Mouse (Mus musculus) layer of hippocampus, adult 11-12 months (tissue): ENCODE data around the gene Wdr48.
A peak's percentile ranks its signal among the peaks of the same experiment; 100 is the strongest.

Experiments
- DNase-seq: peaks from one replicate; pipeline ENCODE4 v3.0.0; 2022; ENCODE audit warnings: low spot score

Gene Wdr48

DNA sequence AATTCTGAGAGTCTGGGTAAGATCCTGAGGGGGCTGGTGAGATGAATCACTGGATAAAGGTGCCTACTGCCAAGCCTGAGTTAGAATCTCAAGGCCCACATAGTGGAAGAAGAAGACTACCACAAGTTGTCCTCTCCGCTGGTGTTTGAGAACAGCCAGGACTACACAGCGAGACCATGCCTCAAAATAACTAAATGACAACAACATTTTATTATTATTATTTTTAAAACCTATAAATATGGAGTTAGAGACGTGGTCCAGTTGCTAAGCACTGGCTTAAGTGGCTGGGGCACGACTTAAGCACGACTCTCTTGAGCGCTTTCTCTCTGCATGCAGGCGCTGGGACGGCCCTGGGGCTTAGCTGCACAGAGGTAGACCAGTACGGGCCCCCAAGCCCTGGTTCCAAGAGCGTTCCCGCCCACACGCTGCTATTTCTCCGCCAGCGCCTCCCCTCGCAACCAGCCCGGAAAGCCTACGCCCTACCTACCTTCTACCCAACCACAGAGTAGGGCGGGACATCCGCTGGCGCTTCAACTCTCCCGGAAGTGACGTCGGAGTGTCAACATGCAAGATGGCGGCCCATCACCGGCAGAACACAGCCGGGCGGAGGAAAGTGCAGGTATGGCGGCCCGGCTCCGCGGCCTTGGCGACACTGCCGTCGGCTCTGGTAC, at the start of gene Wdr48:
Gene Wdr48, plus strand, starts transcription at position 540 of the 671 bp plus-strand sequence.
- DNase-seq: peak; percentile 98

DNA sequence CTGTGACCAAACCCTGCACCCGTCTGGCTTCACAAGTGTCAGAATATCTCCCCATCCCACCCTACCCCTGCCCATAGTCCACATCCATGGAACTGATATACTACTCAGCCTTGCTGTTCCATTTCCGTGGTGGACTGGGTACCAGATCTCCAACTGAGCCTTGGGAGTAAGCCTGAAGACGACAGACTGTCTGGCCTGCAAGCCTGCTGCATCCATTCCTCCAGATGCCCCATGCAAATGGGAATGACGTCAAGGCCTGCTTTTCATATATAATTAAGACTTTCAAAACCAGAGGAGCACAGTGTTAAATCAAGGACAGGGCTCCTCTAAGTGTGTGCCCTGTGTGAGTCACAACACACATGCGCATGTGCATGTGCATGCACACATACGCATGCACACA, 47.5 kb upstream of the Wdr48 start:
- DNase-seq: no peak

DNA sequence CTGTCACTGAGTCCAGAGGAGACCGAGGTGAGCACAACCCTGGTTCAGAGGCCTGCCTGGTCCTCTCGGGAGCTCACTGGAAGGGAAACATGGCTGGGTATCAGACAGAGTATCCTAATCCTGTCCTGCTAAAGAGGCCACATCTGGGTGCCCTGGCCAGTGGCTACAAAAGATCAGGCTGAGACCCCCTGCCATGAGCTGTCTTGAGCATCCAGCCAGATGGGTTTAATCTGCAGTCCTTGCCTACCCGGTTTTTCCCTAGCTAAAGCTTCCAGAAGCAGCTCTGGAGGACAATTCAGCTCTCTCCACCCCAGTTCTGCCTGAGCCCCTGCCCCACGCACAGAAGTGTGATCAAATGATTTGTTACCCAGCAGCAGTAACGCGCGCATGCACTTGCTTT, 46.0 kb upstream of the Wdr48 start:
- no peak for DNase-seq

DNA sequence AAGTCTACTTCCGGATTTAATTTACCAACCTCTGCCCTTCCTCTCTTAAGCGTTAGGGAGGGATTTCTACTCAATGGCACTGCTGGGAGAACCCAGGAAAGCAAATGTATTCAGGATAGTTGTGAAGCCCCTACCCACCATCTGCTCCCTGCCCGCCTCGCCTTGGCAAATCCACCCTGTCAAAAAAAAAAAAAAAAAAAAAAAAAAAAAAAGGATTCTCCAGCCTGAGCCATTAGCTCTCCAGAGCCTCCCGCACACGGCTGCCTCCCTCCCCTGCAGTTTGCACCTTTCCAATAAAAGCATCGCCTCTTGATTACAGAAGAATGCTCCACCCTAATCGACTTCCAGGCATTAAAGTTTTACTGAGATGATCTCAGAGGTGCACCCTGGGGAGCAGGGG, 45.5 kb upstream of the Wdr48 start:
- no peak for DNase-seq

DNA sequence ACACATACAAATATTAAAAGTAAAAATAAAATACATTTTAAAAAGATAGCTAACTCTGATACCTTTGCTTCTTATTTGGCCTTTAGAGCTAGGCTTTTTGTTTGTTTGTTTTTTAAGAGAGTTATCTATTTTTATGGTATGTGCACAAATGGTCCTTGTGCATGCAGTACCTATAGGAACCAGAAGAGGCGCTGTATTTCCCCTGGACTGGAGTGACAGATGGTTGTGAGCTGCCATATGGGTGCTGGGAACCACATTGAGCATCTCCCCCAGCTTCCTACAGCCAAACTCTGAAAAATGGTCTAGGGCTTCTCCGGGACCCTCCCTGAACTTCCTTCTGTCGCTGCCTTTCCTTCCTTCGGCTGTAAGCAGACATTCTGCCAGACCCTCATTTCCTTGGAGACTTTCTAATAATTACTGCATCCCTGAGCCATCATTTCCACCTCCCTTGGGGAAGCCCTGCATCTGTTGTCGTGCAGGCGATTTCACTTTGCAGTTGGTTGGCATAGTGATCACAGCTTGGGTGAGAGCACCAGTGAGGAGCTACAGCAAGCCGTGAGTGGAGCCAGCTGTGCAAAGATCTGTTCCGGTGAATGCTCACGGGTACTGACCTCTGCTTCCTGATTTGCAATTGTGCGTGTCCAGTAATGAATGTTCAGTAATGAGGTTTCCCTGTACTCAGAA, 42.2 kb upstream of the Wdr48 start:
- no peak for DNase-seq

DNA sequence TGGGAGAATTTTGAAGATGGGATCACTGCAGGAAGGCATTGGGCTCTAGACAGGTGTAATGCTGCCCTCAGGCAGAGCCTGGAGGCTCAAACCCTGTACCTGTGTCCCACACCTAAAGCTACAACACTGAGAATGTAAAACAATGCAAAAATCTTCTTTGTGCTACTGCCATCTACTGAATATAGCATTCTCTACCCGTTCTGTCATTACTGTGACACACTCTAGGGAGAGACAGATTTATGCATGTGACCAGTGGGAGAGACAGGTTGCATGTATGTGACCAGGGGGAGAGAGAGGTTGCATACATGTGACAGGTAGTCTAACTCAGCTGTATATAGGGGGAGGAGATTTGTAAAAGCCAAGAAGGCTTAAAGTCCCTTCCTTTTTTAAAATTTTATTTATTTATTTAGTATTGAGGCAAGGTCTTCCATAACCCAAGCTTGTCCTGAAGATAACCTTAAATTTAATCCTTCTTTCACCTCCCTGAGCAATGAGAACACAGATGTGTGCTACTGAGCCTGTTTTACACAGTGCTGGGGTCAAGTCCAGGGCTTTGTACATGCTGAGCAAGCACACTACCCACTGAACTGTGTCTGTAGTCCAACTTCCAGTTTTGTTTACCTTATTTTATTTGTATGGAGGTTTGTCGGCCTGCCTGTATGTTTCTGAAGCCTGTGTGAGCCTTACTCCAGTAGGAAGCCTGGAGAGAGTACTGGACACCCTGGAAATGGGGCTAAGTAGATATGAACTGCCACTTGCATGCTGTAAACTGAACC, 41.4 kb upstream of the Wdr48 start:
- no peak for DNase-seq

DNA sequence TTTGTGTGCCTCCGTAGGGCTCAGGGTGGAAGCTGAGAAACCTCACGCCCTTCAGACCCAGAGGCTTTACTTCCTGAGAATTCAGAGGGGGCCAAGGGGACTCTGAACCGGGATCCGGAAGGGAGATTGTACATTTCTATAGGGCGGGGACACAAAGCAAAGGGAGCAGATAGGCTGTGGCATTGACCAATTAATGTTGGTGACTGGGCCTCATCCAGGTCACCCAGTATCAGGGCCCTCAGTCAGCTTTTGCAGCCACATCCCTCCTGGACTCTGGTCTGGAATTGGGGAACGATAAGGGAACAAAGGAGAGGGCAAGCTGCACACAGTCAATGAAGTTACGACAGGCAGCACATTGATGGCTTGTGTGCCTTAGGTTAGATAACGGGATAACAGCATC, 40.5 kb upstream of the Wdr48 start:
- DNase-seq: no peak

DNA sequence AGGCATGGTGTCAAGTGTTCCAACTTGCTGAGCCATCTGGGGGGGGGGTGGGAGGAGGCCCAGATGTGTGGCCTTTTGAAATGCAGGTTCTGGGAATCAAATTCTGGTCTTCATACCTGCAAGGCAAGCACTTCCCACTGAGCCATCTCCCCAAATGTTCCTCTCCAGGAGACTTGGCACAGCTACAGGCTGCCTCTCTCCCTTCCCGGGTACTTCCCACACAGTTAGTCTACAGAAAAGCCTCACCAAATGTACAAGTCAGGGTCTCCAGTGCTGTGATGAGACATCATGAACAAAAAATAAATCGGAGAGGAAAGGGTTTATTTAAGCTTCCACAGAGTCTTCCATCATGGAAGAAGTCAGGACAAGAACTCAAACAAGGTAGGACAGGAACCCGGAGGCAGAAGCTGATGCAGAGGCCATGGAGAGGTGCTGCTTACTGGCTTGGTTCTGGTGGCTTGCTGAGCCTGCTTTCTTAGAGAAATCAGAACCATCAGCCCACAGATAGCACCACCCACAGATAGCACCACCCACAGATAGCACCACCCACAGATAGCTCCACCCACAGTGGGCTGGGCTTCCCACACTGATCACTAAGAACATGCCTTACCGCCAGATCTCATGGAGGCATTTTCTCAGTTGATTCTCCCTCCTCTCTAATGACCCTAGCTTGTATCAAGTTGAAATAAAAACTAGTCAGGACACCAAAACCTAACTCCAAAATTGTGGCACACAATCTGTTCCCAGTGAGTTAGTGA, 7.4 kb upstream of the Wdr48 start:
- peak; percentile 4 for DNase-seq

DNA sequence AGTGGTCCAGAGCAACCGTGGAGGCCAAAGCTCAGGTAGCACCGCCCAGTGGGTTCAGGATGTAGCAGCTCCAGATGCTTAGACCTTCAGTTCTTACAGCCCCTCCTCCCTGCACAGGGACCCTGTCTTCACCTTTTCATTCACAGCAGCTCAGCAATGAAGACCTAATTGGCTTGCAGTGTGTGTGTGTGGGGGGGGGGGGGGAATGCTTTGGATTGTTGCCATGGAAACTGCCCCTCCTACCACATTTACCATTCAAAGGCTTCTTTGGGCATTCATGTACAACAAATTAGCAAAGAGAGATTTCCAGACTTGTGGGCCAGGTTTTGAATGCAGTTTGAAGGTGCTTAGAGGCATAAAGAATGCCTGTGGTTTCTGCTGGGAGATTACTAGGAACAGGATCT, 5.8 kb upstream of the Wdr48 start:
- DNase-seq: no peak

DNA sequence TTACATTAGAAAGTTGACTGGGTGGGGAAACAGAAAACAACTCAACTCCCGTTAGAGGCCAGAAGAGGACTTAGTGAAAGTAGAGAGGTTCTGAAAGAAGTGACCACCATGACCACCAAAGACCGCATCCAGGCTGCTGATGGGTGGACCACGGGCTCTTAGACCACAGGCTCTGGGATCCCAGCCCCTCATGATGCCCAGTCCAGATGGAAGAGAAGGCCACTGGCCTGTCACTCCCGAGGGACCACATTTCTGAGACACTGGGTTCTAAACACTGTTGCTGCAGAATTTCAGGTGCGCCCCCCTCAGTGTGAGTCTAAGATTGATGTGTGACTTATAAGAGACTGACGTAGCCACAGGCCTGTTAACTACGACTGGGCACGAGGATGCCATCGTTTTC, 5.2 kb upstream of the Wdr48 start:
- no peak for DNase-seq

DNA sequence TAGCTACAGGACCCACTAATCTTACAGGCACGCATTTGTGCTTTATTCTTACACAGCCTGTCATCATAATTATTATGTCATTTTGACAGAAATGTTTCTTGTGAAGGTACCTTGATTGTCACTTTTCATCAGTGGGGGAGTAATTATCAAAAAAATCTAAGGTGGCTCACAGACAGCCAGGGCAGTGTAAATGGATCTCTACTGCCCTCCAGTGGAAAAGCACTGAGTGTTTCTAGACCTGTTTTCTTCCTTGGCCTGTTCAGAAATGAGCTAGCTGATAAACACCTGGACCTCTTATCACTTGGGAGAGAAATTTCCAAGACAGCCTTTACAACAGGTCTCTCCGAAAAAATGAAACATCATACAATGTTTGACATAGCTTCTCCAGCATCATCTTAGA, 4.0 kb upstream of the Wdr48 start:
- DNase-seq: peak; percentile 45

DNA sequence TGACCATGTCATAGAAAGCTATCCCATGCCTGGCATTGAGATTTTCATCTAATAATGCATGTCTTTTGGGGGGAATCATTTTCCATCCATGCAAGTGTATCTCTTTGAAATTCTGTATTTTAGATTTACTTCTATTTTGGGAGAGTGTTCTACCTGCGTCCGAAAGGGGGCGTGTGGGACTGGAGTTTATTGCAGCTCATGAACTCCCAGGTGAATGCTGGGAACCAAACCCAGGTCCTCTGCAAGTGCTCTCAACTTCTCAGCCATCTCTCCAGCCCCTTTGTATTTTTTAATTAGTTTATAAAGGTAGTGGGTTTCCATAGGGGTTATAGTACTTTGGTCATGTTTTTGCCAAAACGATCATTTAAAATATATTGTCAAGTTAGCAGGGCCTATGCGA, 797 bp upstream of the Wdr48 start:
- no peak for DNase-seq

DNA sequence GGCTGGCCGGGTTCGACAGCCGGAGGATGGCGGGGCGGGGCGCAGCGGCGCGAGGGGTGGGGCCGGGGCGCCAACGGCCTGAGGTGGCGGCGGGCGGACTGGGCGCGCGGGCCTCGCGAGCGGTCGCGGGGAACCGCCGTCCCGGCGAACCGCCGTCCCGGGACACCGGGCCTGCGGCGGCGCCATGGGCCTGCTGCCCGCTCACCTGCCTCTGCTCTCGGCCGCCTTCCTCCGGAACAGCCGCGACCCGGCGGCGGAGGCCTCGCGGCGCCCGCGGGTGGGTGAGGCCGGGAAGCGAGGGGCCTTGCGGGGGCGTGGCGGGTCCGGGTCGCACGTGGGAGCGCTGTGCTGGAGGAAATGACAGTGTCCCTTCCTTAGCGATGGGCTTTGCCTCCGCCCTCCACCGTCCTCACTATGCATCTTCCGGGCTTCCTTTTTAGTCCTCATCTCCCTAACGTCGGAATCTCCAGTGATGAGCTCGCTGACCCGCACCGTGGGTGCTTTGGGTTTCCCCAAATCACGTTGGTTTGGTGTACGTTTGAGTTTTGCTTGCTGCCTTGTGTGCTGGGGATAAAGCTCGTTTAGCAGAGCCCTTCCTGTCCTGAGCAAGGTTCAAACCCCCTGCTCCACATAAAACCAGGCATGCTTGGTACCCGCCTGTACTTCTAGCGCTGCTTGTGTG, 503 bp downstream of the Wdr48 start:
- no peak for DNase-seq

DNA sequence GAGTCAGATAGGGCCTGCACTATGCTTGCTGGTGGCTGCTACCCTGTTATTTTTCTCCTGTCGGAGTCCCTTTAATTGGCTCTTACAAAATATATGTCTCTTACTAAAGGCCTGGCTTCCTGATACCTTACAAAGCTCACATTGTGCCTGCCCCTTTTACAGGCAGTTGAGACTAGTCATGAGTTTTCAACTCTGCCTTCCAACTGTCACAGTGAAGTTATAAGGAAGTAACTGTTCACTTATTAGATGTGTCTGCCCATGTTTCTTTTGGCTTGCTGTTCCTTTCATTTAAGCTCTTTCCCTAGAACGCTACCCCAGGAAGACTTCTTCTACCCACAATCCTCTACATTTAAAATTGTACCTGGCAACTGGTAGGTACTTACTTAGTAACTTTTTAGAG, 4.8 kb downstream of the Wdr48 start:
- DNase-seq: no peak

DNA sequence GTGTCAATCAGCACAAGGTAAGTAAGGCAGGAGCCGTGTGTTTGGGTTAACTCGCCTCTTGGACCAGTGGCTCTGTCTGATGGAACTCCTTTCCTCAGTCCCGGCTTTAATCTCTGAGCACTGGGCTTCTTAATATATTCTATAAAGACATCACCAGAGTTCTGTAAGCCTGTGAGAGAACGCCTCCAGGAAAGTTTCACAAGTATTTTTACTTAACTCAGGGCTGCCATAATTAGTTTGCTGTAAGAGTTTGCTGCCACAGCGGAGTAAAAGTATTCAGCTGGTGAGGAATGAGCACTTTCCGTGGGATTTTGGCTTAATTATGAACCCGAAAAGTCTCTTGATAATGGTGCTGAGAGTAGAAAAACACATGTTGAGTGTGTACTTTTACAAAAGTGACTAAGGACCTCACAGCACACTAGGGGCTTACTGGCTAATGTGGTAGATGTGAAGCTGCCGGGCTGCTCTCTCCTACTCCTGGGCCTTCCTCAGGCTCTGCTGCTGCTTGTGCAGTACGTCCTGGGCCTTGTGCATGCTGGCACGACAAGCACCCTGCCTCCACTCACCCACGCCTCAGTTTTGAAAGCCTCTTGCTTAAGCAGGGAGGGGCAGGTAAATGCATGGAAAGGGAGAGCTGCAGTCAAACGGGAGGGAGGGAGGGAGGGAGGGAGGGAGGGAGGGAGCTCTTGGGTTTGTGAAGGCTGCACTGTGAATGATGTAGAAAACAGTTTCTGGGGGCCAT, 7.9 kb downstream of the Wdr48 start:
- DNase-seq: no peak

DNA sequence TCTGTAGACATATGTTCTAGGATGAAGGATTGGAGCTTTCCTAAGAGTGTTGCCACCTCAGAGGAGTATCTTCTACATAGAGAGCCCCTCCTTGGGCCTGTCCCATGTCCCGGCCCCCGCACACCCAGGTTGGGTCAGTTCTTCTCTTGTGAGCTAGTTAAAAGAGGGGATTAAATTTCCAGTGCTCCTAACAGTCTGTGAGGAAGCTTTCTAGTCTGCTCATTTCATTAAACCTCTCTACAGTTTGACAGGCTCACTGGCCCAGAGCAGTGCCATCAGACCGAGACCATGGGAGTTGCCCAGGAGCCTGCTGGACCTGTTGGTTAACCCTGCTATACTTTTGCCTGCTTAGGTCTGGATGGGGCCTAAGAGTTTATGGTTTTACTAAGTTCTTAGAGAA, 14.0 kb downstream of the Wdr48 start:
- no peak for DNase-seq

DNA sequence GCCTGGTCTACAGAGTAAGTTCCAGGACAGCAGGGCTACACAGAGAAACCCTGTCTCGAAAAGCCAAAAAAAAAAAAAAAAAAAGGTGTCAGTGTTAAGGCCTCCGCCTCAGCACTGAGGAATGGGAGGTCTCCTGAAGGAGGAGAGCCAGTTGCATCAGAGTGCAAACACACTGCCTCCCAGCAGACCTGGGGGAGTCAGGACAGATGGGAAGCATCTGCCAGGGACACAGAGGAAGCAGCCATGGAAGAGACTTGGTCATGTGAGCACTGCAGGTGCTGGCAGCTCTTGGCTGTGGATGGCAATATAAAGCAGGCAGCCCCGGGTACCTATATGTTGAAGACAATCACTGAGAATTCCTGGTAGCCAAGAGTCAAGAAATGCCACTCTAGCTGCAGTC, 15.3 kb downstream of the Wdr48 start:
- DNase-seq: no peak

DNA sequence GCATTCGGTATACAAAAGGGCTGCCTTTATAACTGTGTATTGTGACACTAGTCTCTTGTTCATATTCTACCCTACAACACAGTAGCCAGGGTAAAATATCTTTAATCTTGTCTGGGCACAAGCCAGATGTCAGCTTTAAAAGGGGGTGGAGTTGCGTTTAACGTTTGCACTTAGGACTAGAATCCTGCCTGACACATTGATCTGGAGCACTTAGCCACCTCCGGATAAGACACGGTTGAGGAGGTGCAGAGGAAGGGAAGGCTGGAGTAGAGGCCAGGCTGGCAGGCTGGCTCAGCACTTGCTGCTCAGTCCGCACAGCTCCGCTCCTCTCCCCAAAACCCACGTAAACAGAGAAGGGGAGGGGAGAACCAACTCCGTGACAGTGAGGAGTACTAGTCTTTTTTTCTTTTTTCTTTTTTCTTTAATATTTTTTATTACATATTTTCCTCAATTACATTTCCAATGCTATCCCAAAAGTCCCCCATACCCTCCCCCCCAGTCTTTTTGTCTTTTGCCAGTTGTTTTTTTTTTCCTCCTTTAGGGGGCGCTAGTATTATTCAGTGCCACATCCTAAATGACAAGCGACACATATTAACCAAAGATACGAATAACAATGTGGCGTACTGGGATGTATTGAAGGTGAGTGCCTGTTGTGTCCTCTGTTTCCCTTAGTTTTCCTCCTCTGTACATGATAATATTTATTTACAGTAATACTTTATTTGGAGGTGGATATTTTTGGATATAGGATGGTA, 18.6 kb downstream of the Wdr48 start:
- DNase-seq: no peak

DNA sequence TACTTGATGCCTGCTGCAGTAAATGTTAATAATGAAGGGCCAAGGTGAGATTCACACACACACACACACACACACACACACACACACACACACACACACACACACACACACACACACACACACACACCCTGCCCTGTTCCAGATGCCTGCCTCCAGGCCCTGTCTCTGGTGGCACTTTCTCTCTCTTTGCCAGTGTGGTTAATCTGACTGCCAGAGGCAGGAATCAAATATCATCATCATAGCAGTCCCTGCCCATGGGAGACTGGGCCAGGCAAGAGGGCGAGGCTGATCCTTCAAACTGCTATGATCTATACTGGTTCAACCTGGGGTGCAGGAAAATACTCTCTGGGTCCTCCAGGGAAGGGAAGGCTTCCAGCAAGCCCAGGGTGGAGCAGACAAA, 25.2 kb downstream of the Wdr48 start:
- DNase-seq: no peak

DNA sequence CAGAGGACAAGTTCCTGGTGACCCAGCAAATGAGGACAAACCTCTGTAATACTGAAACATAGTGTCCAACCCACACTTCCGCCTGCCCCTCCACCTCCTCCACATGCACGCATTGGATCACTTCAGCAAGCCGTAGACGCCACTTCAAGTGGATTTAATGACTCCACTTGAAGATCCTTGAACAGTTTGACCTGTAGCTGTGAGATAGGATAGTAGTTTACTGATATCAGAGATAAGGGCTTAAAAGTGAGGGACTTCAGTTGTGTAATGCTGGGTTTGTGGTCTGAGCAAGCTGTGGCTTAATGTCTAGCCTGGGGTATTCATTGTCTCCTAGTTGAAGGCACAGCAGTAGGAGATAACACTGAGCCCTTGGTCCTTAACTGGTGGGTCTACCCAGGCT, 28.8 kb downstream of the Wdr48 start:
- no peak for DNase-seq
